Mouse (Mus musculus): ENCODE measurements at regions not wholly inside any gene's neighbourhood (a gene's known extent, or its start where the extent isn't known, plus 50 kb on each side); places are given as distances from the start of the nearest gene placed in this dataset.
A peak's percentile ranks its signal among the peaks of the same experiment; 100 is the strongest.

DNA sequence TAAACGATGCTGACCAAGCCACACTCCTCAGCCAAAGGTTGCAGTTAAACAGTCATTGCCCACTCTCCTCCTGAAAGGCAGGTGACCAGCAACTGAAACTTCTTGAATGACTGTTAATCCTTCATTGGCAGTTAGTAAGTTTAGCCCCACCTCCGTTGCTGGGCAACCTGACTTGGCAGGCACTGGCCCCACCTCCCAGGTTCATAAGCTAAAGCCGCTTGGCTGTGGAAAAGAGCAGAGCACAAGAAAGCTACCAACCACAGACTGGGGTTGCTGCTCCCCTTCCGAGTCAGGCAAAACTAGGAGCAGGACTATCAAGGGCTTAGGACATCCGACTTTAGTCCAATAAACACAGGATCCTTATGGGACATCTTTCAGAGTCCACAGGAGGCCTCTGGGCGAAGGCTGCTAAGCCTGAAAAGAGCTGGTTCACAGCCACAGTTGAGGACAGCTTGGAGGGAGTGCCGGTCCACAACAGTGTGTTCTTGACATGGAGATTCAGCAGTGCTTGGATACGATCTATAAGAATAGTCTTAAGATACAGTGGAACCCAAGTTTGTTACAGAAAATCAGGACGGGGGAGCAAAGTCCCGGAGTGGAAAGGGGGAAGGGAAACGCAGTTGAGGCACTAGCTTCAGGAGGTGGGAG, 67.7 kb upstream of the Kcnma1 start:
- no peak for ATAC-seq (replicated peaks; ENCODE audit: low read depth, poor library complexity, severe bottlenecking)

DNA sequence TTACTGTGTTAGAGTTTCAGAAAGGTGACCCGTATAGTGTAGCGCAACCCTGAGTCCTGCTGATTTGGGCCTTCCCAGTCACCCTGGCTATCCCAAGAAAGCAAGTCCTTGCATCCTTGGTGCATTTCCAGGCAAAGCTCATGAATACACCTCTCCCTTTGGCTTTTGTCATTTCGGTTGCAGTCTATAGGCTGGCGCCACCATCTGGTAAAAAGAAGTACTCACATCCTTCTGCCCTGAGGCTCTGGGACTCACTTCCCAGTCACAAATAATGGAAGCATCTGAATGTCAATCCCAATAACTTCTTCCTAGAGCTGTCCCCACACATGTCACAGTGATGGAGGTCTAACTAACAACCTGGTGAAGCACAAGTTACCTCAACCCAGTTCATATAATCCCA, 54.4 kb upstream of the Kcnma1 start:
- ATAC-seq (replicated peaks; ENCODE audit: low read depth, poor library complexity, severe bottlenecking): no peak

DNA sequence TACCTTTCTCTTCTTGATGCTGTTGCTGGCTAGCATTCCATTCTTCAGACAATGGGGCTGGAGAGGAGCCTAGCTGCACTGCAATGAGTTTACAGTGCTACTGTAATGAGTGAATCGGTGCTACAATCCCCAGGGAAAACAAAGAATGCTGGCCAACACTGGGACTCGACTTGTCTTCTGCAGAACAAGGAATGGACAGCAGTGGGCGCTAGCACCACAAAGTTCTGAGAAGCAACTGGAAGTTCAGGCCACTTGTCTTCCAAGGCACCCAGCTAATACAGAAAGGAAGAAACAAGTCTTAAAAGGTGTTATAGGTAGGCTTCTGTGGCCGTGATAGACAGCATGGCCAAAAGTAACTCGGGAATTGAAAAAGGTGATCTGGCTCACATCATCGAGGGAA, 53.4 kb upstream of the Kcnma1 start:
- 0 out of 2 replicates have a peak, but pooled peaks have one; percentile 47 for ATAC-seq (replicated peaks; ENCODE audit: low read depth, poor library complexity, severe bottlenecking)

DNA sequence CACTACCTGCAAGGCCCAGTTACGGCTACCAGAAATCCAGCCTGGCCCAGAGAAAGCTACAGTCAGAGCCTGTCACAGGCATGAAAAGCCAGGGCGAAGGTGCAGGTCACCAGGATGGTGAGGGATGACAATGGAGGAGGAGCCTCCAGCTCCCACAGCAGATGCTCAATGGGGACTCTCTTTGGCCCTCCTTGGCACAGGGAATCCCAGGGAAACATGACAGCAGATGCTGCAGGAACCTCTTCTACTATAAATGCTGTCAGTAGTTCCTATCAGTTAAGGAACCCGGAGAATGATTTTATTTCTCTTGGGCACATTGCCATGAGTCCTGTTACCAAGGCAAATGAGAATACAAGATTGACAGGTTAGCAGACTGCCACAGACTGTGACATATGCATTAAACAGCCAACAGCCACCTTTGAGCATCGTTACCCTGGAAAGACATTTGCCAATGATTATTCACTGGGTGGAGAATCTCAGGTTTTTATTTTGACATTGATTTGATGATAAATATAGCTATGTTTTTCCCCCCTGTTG, 51.0 kb upstream of the Kcnma1 start:
- ATAC-seq (replicated peaks; ENCODE audit: low read depth, poor library complexity, severe bottlenecking): no peak
